Mouse (Mus musculus) WW6 (cell line): ENCODE data around the gene Fuom.
A peak's percentile ranks its signal among the peaks of the same experiment; 100 is the strongest.
"Not testable (repeated sequence)": the region's sequence is repeated elsewhere in the genome, so short reads cannot be mapped to it uniquely, and the experiment has no call there.

Experiments
- DNase-seq: peaks from one replicate; pipeline ENCODE4 v3.0.0-alpha.2; 2013; ENCODE audit warnings: low read depth, low spot score

The Fuom gene

DNA sequence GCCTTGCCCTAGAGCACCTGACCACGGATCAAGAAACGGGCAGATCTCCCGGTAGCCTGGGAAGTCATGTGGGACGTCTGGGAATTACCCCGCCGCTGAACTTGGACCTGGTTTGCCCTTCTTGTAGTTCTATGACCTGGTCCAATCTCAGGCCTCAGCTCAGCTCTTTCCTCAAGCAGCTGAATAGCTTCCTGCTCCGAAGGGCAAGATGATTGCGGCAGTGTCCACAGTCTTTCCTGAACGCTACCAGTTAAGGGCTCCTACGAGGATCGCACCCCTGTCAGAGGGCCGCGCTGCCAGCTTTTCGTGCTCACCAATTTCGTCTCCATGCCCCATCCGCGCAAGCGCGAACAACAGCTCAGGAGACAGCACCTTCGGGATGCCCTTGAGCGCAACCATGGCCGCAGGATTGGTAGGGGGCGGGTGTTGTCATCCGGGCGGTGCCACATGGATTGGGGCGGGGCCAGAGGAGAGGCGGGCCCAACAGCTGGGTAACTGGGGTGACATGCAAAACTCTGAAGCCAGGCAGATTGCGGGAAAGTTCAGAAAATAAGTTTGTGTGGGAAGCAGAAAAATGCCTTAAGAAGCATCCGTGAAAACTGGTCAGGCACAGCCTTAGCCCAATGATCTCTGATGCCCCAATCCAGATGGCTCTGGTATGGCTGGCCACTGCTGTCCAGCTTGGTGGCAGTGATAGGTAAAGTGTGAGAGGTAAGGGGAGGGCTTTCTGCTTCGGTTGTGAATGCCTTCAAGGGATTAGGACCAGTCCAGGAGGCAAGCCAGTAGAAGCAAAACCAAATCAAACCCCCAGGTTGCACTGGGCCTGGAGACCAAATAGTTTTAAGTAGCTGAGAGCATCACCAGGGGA is at the start of gene Fuom:
Gene Fuom, minus strand, starts transcription at position 449 of the 868 bp plus-strand sequence.
- DNase-seq: peak; percentile 71

DNA sequence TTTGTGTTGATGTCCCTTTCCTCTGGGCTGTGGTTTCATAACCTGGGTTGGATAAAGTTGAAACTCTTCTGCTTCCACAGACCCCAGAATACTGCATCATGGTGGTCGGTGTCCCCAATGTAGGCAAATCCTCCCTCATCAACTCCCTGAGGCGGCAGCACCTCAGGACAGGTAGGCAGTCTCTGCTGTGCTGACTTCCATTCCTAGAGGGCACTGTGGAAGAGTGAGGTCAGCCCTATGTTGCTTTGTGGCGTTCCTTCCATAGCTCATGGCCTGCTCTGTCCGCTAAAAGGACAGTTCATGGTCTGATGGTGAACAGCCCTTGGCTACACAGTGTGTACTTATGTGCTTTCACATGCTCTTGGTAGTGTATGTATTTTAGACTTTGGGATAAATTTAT is 42.3 kb upstream of the Fuom start:
- DNase-seq: no peak

DNA sequence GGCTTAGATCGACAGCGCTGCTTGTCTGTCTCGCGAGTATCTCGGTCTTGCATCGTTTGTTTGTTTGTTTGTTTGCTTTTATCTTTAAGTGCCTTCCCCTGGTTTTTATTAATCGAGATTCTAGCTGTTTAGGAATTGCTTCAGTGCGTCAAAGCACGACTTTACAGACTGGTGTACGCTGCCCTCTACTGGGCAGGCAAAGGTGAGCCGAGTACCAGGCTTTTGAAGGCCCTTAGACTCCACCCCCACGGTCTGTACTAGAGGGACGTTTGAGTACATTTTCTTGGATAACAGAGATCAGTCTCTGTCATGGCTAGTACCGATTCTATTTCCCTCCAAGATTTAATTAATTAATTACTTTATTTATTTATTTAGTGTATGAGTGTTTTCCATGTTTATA is 39.1 kb upstream of the Fuom start:
- DNase-seq: no peak

DNA sequence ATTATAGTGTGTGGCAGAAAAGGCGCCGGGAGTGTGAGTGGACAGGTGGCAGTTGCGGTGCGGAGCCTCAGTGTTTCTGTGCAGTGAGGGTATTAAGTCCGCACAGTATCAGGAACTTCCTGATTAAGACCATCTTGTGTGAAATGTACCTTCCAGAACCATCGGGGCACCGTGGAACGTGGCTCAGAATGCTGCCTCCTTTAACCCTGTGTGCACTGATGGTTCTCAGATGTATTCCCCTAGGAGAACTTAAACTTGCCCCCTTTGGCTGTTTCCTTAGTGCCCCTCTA is 35.7 kb upstream of the Fuom start:
- no peak for DNase-seq

DNA sequence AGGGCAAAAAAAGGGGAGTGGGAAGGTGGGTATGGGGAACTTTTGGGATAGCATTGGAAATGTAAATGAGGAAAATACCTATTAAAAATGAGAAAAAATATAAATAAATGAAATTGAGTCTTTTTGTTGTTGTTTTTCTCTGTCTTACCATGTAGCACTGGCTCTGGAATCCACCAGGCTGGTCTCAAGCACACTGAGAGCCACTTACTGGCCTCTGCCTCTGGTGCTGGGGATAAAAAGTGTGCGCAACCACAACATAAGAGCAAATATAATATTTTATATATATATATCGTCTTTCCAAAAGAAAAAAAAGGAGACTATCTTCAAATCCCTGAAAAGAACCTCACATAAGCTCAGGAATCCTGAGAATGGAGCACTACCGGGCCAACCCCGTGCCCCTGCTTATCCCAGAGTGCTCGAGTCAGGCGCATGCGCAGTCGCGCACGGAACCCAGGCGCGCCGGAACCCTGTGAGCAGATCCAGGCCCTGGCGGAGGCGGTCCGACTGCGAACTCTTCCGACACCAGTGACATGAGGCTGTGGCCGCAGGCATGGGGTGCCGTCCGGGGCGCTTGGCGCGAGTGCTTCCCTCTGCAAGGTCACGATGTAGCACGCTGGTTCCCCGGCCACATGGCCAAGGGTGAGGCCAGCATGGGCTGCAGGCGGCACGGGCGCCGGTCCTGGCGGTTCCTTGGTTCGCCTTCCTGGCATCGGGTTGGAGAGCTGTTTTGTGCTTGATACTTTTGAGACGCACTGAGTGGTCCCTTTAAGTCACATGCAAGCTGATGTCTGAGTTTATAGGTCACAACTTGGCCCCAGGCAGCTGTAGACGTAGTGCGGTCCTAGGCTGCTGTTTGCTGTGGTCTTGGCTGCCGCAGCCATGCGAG is 35.1 kb upstream of the Fuom start, which contains the start of gene Mtg1:
Gene Mtg1, plus strand, starts transcription at position 430 of the 886 bp plus-strand sequence.
- DNase-seq: peak; percentile 90

DNA sequence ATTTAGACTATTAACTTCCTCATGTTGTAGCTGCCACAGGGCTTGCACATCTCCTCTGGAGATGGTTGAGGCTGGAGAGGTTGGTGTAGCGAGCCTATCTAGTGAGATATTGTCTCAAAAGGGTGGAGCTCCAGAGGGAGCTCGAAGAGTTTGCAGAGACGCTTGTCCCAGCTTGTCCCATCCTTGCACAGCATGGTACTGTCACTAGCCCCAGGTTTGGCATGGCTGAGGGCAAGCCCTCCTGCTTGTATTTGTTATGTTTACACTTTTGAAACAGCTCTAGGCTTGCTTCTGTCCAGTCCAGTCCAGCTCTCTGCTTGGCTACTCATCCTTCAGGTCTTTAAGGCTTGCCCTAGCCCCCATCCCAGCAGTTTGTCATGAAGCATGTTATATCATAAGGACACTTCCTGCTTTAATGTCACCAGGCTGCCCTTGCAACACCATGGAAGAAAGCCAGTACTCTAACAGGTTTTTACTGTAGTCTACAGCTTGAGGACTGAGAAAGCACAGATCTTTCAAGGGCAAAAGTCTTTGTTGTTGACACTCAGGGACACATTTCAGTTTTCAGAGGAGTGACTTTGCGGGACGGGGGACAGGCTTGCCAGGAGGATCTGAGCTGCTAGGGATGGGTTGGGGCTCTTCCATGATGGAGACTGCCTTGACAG is 33.0 kb upstream of the Fuom start:
- DNase-seq: no peak

DNA sequence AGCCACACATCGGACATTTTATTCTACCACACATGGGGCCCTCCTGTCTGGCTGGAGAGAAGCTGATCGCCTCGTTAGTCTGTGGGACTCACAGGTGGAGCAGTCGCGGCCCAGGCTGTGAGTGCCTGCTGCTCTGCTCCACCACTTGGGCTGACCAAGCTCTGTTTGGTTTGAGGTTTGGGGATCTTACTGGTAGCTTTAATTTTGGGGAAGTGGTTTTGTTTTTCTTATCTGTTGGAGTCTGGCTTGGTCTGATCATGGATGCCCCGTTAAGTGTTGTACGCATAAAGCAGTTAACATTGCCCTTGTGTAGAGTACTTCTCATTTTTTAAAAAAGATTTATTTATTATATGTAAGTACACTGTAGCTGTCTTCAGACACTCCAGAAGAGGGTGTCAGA is 31.8 kb upstream of the Fuom start:
- not testable (repeated sequence) for DNase-seq

DNA sequence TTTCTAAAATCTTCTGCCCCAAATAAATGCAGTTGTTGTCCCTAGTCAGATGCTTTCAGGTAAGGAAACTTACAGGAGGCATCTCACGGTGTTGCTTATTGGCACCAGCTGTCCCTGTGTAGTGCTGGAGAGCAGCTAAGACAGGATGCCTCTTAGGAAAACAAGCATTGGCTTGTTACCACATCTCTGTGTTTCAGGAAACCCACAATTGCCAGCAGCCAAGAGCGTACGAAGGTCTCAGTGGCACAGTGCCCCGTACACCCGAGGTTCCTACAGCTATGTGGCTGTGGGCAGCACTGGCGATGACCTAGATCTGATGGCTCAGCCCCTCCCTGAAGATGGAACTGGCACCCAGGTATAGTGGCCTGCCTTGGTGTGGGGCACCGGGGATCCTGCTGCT is 29.9 kb upstream of the Fuom start:
- not testable (repeated sequence) for DNase-seq

DNA sequence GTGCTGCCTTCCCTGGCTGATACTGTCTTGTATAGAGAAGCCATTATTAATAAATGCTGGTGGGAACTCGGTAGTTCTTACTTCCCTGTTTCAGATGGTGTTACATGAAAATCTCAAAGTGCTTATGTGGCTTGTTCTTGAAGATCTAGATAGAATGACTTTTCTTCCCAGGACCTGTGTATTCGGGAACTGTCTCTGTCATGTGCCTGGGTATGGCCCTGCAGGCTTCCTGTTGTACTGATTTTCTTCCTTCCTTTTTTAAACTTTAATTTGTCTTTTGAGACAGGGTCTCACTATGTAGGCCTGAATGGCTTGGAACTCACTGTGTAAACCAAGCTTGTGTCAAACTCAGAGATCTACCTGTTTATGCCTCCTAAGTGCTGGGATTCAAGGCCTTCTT is 25.7 kb upstream of the Fuom start:
- DNase-seq: no peak

DNA sequence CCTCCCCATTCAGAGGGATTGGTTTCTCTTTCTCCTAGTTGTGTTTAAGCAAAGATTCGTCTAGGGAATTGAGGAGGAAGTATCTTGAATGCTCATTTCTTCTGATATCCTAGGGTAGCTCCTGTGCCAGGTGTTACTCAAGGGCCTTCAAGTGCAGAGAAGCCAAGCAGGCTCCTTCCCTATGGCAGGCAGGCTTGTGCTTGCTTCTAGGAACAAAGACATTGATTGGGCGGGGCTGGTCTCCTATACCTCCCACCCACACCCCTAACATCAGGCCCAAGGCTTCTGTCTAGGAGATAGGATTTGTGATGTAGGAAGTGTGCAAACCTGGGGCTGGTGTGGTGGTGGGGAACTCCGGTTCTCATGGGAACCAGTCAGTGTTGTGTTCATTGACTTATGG is 24.7 kb upstream of the Fuom start:
- no peak for DNase-seq

DNA sequence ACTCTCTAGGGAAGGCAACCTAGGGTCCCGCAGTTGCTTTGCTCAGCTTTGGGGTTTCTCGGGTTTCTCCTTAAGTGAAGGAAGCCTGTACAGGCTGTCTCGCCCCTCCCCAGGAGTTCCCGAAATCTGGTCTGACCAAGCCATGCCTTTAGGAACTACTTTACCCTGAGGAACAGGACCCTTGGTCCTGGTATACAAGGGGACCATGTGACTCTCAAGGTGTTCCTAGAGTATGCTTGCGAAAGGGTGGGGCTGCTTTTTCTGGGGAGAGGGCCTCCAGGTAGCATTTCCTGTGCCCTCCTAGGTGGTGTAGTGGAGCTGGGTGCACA is 23.7 kb upstream of the Fuom start:
- DNase-seq: no peak

DNA sequence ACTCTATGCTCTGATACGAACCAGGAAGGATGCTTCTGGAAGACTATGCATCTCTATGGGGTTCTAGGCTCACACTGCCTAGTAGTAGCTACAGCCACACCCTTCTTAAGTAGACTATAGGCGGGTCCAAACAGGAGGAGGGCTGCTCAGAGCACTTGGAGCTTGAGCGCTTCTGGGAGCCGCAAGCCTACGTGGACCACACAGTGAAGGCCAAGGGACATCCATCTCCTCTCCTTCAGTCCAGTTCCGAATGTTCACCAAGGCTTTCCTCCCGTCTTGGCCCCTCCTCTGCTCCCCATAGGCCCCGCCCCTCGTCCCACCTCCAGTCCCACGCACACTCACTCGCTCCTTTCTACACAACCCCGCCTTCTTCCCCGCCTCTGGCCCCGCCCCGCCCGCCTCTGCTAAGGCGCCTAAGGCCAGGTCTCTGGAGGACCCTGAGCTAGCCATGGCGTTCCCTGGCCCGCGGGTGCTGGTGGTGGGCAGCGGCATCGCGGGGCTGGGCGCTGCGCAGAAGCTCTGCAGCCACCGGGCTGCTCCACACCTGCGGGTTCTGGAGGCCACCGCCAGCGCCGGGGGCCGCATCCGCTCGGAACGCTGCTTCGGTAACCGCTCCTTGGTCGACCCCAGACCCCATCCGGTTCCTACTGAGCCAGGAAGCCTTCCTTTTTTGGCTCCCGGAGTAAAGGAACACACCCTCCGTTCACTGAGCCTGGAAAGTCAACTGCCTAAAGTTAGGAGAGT is 23.2 kb upstream of the Fuom start:
- peak; percentile 81 for DNase-seq

DNA sequence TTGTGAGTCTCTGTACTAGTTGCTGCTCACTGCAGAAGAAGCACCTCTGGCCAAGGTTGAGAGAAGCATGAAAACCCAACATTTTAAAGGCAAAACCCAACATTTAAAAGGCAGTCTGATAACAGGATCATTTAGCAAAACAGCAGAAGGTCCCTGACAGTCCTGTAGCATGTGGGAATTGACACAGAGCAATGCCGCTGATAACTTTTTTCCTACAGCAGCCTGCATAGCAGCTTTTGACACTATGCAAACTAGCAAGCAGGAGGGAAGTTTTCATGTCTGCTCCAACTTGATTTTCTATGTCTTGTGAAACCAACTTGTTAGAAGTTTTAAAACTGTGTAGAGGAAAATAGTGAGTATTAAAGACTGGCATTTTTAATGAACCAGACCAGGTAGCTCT is 22.1 kb upstream of the Fuom start:
- DNase-seq: no peak

DNA sequence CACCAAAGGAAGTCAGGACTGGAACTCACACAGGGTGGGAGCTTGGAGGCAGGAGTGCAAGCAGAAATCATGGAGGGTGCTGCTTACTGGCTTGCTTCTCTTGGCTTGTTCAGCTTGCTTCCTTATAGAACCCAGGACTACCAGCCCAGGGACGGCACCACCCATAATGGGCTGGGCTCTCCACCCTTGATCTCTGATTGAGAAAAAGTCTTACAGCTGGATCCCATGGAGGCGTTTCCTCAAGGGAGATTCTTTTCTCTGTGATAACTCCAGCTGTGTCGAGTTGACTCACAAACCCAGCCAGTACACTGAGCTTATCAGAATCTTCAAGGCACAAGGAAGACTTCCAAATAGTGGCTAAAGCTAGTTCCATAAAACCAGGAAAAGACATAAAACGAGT is 20.5 kb upstream of the Fuom start:
- DNase-seq: no peak

DNA sequence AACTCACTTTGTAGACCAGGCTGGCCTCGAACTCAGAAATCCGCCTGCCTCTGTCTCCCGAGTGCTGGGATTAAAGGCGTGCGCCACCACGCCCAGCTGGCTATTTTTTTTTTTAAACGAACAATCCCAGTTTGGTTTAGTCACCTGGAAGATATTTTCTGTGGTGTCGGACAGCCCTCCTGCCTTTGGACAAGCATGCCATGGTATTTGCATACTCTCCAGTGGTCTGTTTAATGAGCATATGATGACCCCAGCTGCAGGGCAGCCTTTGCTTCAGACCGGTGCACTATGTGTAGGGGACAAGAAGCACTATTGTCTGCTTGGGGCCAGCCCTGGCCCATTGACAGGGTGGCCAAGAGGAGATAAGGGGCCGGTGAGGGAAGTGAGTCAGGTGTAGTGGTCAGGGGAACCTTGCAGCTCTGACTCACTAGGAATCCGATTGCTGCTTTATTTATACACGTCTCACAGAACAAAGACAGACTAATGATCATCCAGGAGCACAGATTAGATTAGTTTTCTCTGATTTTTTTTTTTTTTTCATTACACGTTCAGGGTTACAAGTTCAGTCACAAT is 19.2 kb upstream of the Fuom start:
- no peak for DNase-seq

DNA sequence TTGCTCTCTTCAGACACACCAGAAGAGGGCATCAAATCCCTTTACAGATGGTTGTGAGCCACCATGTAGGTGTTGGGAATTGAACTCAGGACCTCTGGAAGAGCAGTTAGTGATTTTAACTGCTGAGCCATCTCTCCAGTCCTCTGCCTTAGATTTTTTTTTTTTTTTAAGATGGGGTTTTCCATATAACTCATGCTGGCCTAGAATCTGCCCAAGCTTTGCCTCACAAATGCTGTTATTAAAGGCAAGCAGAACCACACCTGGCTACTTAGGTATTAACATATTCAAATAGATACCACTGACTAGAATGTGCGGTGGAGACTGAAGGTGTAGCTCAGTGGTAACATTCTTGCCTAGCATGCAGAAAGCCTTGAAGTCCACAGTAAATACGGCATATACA is 18.2 kb upstream of the Fuom start:
- DNase-seq: no peak

DNA sequence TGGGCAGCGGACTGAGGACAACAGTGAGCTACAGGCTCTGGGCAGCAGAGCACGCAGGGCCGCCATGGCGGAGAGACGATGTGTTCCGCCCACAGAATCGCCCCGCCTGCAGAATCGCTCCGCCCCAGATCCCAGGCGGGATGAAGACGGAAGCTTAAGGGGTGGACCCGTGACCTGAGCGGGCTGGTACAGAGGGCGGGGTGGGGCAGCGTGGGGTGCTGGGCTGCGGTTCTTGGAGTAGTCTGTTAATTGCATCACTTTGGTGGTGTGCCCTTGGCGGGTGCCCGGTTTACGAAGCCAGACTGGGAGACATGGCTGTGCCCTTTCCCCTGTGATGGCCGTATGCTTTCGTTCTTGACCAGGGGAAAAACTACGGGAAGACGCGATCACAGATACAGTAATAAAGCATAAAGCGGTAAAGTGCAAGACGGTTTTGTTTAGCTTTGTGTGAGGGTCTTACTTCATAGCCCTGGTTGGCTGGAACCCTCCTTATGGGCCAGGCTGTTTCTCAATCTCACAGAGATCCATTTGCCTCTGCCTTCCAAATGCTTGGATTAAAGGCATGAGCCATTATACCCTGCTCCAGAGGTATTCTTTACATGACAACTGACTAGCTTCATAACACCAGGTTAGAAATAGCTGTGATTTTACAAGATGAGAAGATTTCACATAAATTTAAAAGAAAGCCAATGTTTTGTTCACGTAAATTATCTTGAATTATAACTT is 14.3 kb upstream of the Fuom start, which contains the start of gene Echs1:
Gene Echs1, minus strand, starts transcription at position 148 of the 726 bp plus-strand sequence.
- no peak for DNase-seq

DNA sequence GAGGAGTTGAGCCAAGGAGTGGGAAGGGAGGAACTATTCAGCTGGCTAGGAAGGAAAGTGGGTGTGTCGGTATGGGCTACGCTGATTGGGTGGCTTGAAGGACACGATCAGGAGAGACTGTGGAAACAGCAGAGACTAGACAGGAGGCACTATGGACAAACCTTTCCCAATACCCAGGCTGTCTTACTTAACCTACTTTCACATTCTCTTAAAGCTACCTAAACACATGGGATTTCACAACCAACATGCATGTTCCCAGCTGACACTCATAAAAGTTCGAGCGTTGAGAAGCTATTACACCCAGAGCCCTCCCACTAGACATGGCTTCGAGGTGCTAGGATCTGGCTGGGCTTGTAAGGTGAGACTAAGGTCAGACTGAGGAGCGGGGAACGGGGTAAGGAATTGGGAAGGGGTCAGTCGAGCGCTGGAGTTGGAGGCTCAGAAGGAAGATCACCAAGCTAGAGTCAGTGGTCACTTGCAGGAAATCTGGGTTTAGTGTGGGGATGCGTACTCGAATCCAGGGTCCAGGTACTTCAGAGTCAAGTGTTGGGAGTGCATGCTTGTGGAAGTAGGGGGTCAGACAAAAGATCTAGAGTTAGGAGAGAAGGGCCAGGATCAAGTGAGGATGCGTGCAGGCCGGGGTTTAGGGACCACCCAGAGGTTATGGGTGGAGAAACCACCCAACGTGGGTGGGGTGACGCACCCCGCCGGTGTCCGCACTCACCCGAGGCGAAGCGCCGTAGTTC is 13.5 kb upstream of the Fuom start, which contains the start of gene Paox:
Gene Paox, plus strand, starts transcription at position 217 of the 746 bp plus-strand sequence.
- DNase-seq: no peak

DNA sequence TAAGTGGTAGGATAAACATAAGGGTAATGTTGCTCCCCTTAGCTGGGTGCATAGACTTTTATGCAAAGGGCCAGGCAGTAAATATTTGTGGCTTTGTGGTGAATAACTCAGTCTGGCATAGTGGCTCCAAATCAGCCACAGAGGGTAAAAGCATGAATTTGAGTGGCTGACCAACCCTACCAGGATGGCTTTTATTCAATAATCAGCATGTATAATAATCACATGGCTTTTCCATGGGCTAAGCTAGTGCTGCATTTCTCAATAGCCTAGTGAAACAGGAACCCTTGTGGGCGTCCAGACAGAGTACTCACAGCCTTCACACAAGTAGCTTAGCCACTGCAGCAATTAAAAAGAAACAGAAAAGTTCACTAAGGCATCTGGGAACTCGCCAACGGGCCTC is 9.7 kb upstream of the Fuom start:
- no peak for DNase-seq

DNA sequence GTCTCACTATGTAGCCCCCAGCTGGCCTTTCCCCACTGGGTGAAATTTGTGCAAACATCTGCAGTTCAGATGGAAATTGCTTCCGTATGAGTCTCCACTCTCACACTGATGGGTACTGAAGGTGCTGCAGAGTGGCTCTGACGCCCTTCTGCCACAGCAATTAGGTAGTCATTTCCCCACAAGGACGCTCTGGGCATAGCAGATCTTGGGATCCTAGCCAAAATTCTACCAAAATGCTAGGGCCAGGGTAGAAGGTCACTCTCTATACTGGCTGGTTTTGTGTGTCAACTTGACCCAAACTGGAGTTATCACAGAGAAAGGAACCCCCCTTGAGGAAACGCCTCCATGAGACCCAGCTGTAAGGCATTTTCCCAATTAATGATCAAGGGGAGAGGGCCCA is 1.8 kb upstream of the Fuom start:
- DNase-seq: no peak
